Mouse (Mus musculus) bone marrow, adult 2 months (tissue): ENCODE measurements around the gene Stn1. TPM values are rescaled to one million over a fixed set of nuclear protein-coding genes. Genes with fewer than 3 reads are reported as not detected.

Experiments
- H3K27ac ChIP-seq: fragments of 200-500 bp; 2 replicates; pipeline ENCODE4 v1.5.1; 2012; ENCODE audit warnings: low read depth, mild to moderate bottlenecking, control low read depth, inconsistent platforms, low read length; ENCODE audit not compliant: control insufficient read depth, poor library complexity, insufficient read depth
- H3K4me1 ChIP-seq: fragments of 200-500 bp; 2 replicates; pipeline ENCODE4 v1.6.1; 2011; ENCODE audit warnings: low read length; ENCODE audit not compliant: control insufficient read depth, insufficient read depth
- H3K4me3 ChIP-seq: fragments of 200-500 bp; replicated peaks from 2 replicates; pipeline ENCODE3; 2011; ENCODE audit warnings: mild to moderate bottlenecking, low read depth, low read length, control low read depth; ENCODE audit not compliant: control insufficient read depth
- CTCF ChIP-seq: fragments of 200-500 bp; IDR thresholded peaks from 2 replicates; pipeline ENCODE4 v1.5.1; 2011; ENCODE audit warnings: low read length, control low read depth; ENCODE audit not compliant: control insufficient read depth, insufficient read depth
- POLR2A ChIP-seq: fragments of 200-500 bp; IDR thresholded peaks from 2 replicates; pipeline ENCODE4 v1.6.1; 2011; ENCODE audit warnings: low read depth, mild to moderate bottlenecking, control low read depth, low read length, borderline replicate concordance; ENCODE audit not compliant: control insufficient read depth
- WGBS: fragments of 180-500 bp; shearing (Covaris S2); methylation state at CpG from one replicate; pipeline ENCODE4 v1.1.7; 2018; 5-methylcytosine and 5-hydroxymethylcytosine counted together
- polyA plus RNA-seq: library from polyadenylated mRNA; stranded (reverse); fragments of >200 nt; gene quantifications from 2 replicates; pipeline ENCODE4 v1.2.4, GENCODE M21; 2011; ENCODE audit warnings: low replicate concordance; ENCODE audit not compliant: missing spikeins, insufficient read depth, insufficient read length

Stn1 gene
- polyA plus RNA-seq, 1 experiment = 19.1 TPM

- H3K27ac ChIP-seq = no peak overlapping the region
- no peaks in the 10 kb centered on the region; the same call in 1 of the 2 replicates for H3K4me1 ChIP-seq
- TF ChIP-seq CTCF (peak; percentile 54), POLR2A (no peak)
- 34% methylated on average over 9 of the region's 9 CpGs for WGBS
- H3K4me3 ChIP-seq = no peak overlapping the region
Observed at GRCm38 (mm10) chr19:47465467-47465866, 71.8 kb downstream of the Stn1 start.

GRCm38 (mm10) chr19:47464304-47465241 lies 72.7 kb downstream of the Stn1 start, which contains the start of gene Sh3pxd2a:
TSS of gene Sh3pxd2a (minus strand) at chr19:47464401.
- H3K4me3 ChIP-seq = peak within 1 kb of the TSS; percentile 66
- H3K4me1 ChIP-seq = no peaks in the 10 kb centered on the region; the same call in 1 of the 2 replicates
- no peak for TF ChIP-seq CTCF
- no peak for TF ChIP-seq POLR2A
- H3K27ac ChIP-seq = peak within 1 kb of the TSS; percentile 54; the same call in 1 of the 2 replicates
- 4% methylated on average over 65 of the region's 70 CpGs for WGBS

- 1% methylated on average over 46 of the region's 46 CpGs for WGBS
- peak overlapping the region; percentile 66 for H3K4me3 ChIP-seq
- H3K27ac ChIP-seq = peak overlapping the region; percentile 54; the same call in 1 of the 2 replicates
- H3K4me1 ChIP-seq = no peaks in the 10 kb centered on the region; the same call in 1 of the 2 replicates
- TF ChIP-seq POLR2A = no peak
- TF ChIP-seq CTCF = peak; percentile 65
Observed at GRCm38 (mm10) chr19:47463636-47464303, 73.5 kb downstream of the Stn1 start.

GRCm38 (mm10) chr19:47463206-47463605 lies 74.1 kb downstream of the Stn1 start:
- Histone ChIP-seq H3K4me1 (no peaks in the 10 kb centered on the region), H3K27ac (no peak overlapping the region), H3K4me3 (peak overlapping the region; percentile 66)
- 8% methylated on average over 13 of the region's 13 CpGs for WGBS
- TF ChIP-seq POLR2A (no peak), CTCF (no peak)

GRCm38 (mm10) chr19:47462725-47463124 lies 74.6 kb downstream of the Stn1 start:
- Histone ChIP-seq H3K4me1 (no peaks in the 10 kb centered on the region), H3K4me3 (no peak overlapping the region), H3K27ac (no peak overlapping the region)
- 74% methylated on average over 6 of the region's 6 CpGs for WGBS
- TF ChIP-seq POLR2A = no peak
- TF ChIP-seq CTCF = no peak

- Histone ChIP-seq H3K4me3 (no peak overlapping the region), H3K4me1 (no peaks in the 10 kb centered on the region), H3K27ac (no peak overlapping the region)
- WGBS = 83% methylated on average over 3 of the region's 3 CpGs
- TF ChIP-seq CTCF (no peak), POLR2A (no peak)
Observed at GRCm38 (mm10) chr19:47461838-47462237, 75.5 kb downstream of the Stn1 start.

- WGBS = 83% methylated on average over 9 of the region's 9 CpGs
- no peaks in the 10 kb centered on the region for H3K4me1 ChIP-seq
- no peak overlapping the region for H3K27ac ChIP-seq
- H3K4me3 ChIP-seq = no peak overlapping the region
- no peak for TF ChIP-seq CTCF
- no peak for TF ChIP-seq POLR2A
Observed at GRCm38 (mm10) chr19:47461386-47461785, 75.9 kb downstream of the Stn1 start.
